Mouse (Mus musculus): ENCODE measurements around the gene Impg1. TPM values are rescaled to one million over a fixed set of nuclear protein-coding genes. Genes with fewer than 3 reads are reported as not detected.

Impg1 gene
- 0.04 TPM in 1 of 2 replicates, not detected in the other for polyA plus RNA-seq (2015; fragmentation: Nextera tagmentation; extraction: Ambion mirVana)

GRCm38 (mm10) chr9:80465381-80465780, at the start of gene Impg1:
Impg1 (minus strand) TSS chr9:80465481.
- Histone ChIP-seq H3K4me3 (no peak within 1 kb of the TSS), H3K36me3 (no peaks in the 10 kb centered on the region), H3K27ac (replicated peaks) (no peak within 1 kb of the TSS), H3K9ac (no peak within 1 kb of the TSS), H3K9me3 (0 out of 2 replicates have a peak, but pooled peaks cover 2% of the 10 kb centered on the region), H3K27me3 (replicated peaks) (no peaks in the 10 kb centered on the region), H3K4me2 (no peak within 1 kb of the TSS), H3K4me1 (peaks cover 6% of the 10 kb centered on the region)
- no peak for ATAC-seq (ENCODE audit: extremely low read depth, insufficient number of reproducible peaks, low FRiP score, low TSS enrichment)
- WGBS = 22% methylated on average over 6 of the region's 6 CpGs

- no peaks in the 10 kb centered on the region for H3K36me3 ChIP-seq
These were observed 44.3 kb upstream of the Impg1 start for GRCm38 (mm10) chr9:80509464-80510153.

DNA sequence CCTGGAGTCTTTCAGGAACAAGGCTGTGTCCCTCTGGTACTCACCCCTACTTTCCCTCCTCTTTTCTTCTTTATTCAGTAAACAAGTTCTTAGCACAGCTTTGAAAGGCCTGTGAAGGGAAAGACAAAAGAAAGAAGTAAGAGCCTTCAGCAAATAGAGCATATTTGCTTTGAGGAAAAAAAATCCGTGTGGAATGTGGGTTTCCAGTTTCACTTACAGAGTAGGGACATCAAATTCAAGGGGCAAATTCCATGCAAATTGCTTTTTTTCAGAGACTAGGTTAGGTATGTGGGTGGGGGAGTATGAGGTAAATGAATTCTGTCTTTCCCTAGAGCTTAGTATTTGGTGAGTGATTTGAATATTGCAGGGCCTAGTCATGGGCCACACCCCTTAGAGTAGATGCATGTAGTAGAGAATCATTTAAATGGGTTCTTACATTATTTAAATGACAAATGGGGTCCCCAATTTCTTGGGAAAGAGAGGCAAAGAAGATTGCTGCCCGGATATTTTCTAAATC, 39.3 kb upstream of the Impg1 start:
- Histone ChIP-seq H3K27ac (replicated peaks) (no peak overlapping the region), H3K4me1 (no peaks in the 10 kb centered on the region), H3K27me3 (replicated peaks) (no peaks in the 10 kb centered on the region), H3K36me3 (no peaks in the 10 kb centered on the region), H3K4me2 (no peak overlapping the region), H3K4me3 (no peak overlapping the region), H3K9ac (no peak overlapping the region), H3K9me3 (no peaks in the 10 kb centered on the region)
- 40% methylated on average over 2 of the region's 2 CpGs for WGBS
- ATAC-seq (ENCODE audit: extremely low read depth, insufficient number of reproducible peaks, low FRiP score, low TSS enrichment) = no peak

More at GRCm38 (mm10) chr9:80509464-80510153, 44.3 kb upstream of the Impg1 start:
- no peak overlapping the region for H3K4me3 ChIP-seq
- no peak overlapping the region for H3K9ac ChIP-seq
- H3K27me3 ChIP-seq (replicated peaks) = no peaks in the 10 kb centered on the region
- no peak overlapping the region for H3K4me2 ChIP-seq
- no peak for ATAC-seq (ENCODE audit: extremely low read depth, insufficient number of reproducible peaks, low FRiP score, low TSS enrichment)
- H3K27ac ChIP-seq (replicated peaks) = no peak overlapping the region
- H3K4me1 ChIP-seq = no peaks in the 10 kb centered on the region
- H3K9me3 ChIP-seq = no peaks in the 10 kb centered on the region
- 83% methylated on average over 7 of the region's 7 CpGs for WGBS

DNA sequence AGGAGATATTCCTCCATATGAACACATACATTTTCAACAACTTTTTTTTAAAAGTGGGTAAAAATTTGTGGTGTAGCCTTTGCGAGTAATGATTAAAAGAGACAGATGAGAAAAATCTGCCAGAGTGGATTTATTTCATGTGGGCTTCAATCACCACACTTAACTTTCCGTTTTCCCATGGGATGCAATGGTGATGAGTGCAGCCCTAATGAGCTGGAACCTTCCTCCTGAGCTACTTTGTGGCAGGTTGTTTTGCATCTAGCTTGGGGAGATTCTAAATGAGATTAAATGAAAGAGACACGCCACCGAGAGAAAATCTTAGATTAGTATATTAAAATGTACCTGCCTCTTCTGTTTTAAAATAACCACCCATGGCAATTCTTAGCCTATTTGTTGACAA, 26.3 kb upstream of the Impg1 start:
- WGBS = 80% methylated on average over 4 of the region's 4 CpGs
- no peak for ATAC-seq (ENCODE audit: extremely low read depth, insufficient number of reproducible peaks, low FRiP score, low TSS enrichment)
- H3K9me3 ChIP-seq = no peaks in the 10 kb centered on the region

DNA sequence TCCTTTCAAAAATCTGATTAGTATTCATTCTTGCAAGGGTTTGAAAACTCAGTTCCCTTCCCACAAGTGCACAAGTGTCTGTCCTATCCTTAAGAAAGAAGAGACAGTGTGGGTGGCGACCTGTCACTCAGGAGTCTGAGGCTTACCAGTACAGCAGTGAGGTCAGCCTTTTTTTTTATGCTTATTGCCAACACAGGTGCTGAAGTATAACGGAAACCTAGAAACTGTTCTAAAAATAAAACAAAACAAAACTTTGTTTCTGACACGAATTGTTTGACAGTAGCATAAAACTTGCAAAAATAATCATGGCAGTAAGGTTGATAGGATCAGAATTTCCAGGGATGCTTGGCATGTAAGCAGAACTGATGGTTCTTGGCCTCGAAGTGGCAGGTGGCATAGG, 4.9 kb downstream of the Impg1 start:
- Histone ChIP-seq H3K4me3 (no peak overlapping the region), H3K4me2 (no peak overlapping the region), H3K36me3 (no peaks in the 10 kb centered on the region), H3K4me1 (peaks cover 2% of the 10 kb centered on the region), H3K9ac (no peak overlapping the region), H3K27ac (replicated peaks) (no peak overlapping the region), H3K9me3 (no peaks in the 10 kb centered on the region), H3K27me3 (replicated peaks) (no peaks in the 10 kb centered on the region)
- WGBS = 47% methylated on average over 4 of the region's 4 CpGs
- ATAC-seq (ENCODE audit: extremely low read depth, insufficient number of reproducible peaks, low FRiP score, low TSS enrichment) = no peak

More for the DNA sequence above, 26.3 kb upstream of the Impg1 start:
- no peak overlapping the region for H3K27ac ChIP-seq (replicated peaks)
- H3K9ac ChIP-seq = no peak overlapping the region
- H3K4me2 ChIP-seq = no peak overlapping the region
- H3K4me3 ChIP-seq = no peak overlapping the region
- no peaks in the 10 kb centered on the region for H3K27me3 ChIP-seq (replicated peaks)
- H3K4me1 ChIP-seq = no peaks in the 10 kb centered on the region
- H3K36me3 ChIP-seq = no peaks in the 10 kb centered on the region

DNA sequence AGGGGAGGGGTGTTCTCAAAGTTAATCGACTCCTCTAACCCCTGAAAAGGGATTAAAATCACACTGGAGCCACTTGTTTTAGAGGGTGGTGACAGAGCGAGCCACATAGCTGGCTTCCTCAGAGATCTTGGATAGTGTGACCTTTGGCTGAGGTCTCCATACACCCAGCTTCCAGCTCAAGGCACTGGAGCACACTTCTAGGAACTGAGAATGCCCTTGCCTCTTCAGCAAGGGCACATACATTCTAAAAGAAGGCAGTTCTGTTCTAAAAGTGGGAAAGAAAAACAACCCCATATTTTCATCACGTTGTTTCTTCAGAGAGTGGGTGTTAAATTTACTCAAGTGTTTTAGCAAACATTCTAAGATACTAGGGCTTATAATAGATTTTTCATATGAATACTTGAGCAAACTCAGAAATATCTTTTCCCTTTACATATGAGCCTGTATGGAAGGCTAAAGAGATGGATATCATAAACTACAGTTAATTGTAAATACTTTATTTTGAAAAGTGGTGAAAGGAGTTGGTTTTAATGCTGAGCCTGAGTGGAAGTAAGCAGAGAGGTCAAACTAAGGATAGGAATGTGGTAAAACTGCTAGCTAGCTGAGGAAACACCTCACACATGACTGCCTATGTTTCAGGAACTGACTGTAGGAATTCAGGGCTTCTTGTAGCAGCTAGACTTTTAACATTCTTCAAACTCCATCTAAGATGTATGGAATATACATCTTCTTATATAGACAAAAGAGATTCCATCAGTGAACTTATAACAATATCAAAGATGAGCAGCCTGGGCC, 14.6 kb downstream of the Impg1 start:
- Histone ChIP-seq H3K27me3 (replicated peaks) (no peaks in the 10 kb centered on the region), H3K27ac (replicated peaks) (no peak overlapping the region), H3K9me3 (no peaks in the 10 kb centered on the region), H3K4me1 (peaks cover 4% of the 10 kb centered on the region), H3K36me3 (no peaks in the 10 kb centered on the region), H3K4me3 (no peak overlapping the region), H3K9ac (no peak overlapping the region), H3K4me2 (no peak overlapping the region)
- ATAC-seq (ENCODE audit: extremely low read depth, insufficient number of reproducible peaks, low FRiP score, low TSS enrichment) = no peak
- 30% methylated on average over 3 of the region's 3 CpGs for WGBS

DNA sequence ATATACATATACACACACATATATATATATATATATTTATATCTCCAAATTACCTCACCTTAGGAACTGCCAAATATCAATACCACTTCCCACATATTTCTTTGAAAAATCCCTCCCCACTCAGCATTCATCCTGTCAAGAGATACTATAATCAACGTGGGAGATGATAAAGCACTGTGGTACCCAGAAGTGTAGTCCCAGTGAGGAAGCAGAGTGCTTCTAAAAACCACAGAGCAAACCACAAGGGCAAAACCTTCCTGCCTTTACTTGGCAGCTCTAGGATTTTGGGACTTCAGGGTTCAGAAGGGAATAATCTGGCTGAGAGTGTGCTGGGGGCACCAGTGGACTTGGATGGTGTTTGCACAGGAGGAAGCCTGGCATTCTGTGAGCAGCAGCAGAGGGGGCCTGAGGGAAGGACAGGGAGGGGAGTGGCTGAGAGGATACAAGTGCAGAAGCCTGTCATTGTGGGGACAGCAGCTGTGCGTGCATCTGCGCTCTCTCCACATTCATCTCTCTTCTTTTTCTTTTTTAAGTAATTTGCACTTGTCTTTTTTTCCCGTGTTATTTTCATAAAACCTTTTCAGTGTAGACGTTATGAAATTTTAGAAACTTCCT, 24.1 kb downstream of the Impg1 start:
- ATAC-seq (ENCODE audit: extremely low read depth, insufficient number of reproducible peaks, low FRiP score, low TSS enrichment) = no peak
- no peaks in the 10 kb centered on the region for H3K9me3 ChIP-seq
- 0 out of 2 replicates have a peak, but pooled peaks cover 3% of the 10 kb centered on the region for H3K4me1 ChIP-seq
- H3K4me2 ChIP-seq = no peak overlapping the region
- 41% methylated on average over 5 of the region's 5 CpGs for WGBS
- no peak overlapping the region for H3K9ac ChIP-seq
- H3K4me3 ChIP-seq = no peak overlapping the region
- no peaks in the 10 kb centered on the region for H3K27me3 ChIP-seq (replicated peaks)
- H3K36me3 ChIP-seq = no peaks in the 10 kb centered on the region
- no peak overlapping the region for H3K27ac ChIP-seq (replicated peaks)

- Histone ChIP-seq H3K9ac (no peak overlapping the region), H3K27me3 (replicated peaks) (no peaks in the 10 kb centered on the region), H3K27ac (replicated peaks) (no peak overlapping the region), H3K9me3 (no peaks in the 10 kb centered on the region), H3K36me3 (no peaks in the 10 kb centered on the region), H3K4me1 (peaks cover 6% of the 10 kb centered on the region), H3K4me2 (no peak overlapping the region), H3K4me3 (no peak overlapping the region)
- no peak for ATAC-seq (ENCODE audit: extremely low read depth, insufficient number of reproducible peaks, low FRiP score, low TSS enrichment)
- WGBS = 78% methylated on average over 3 of the region's 3 CpGs
These were observed 73.9 kb downstream of the Impg1 start for GRCm38 (mm10) chr9:80391404-80391803.

- H3K27ac ChIP-seq (replicated peaks) = no peak overlapping the region
- no peaks in the 10 kb centered on the region for H3K9me3 ChIP-seq
- no peaks in the 10 kb centered on the region for H3K36me3 ChIP-seq
- H3K4me1 ChIP-seq = peaks cover 10% of the 10 kb centered on the region
- no peak for ATAC-seq (ENCODE audit: extremely low read depth, insufficient number of reproducible peaks, low FRiP score, low TSS enrichment)
- no peak overlapping the region for H3K4me2 ChIP-seq
- 64% methylated on average over 5 of the region's 5 CpGs for WGBS
- H3K9ac ChIP-seq = no peak overlapping the region
- no peaks in the 10 kb centered on the region for H3K27me3 ChIP-seq (replicated peaks)
- H3K4me3 ChIP-seq = no peak overlapping the region
These were observed 74.3 kb downstream of the Impg1 start for GRCm38 (mm10) chr9:80391002-80391401.

DNA sequence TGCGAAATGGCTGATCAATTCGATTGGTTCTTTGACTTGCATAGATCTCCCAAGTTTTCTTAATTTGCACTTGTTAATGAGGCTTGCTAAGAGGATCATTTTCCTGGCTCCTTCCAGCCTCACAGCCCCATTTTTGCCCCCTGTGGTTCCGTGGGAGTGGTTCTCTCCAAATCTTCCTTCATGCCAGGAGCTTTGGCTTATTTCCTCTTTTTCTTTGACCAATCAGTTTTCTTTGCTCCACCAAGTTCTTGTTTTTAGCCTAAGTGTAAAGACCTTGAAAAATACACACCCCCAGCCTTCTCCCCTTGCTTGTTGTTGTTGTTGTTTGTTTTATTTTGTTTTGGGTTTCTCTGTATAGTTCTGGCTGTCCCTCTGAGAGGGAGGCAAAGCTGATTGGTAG, 77.4 kb downstream of the Impg1 start:
- no peak for ATAC-seq (ENCODE audit: extremely low read depth, insufficient number of reproducible peaks, low FRiP score, low TSS enrichment)
- H3K27me3 ChIP-seq (replicated peaks) = no peaks in the 10 kb centered on the region

DNA sequence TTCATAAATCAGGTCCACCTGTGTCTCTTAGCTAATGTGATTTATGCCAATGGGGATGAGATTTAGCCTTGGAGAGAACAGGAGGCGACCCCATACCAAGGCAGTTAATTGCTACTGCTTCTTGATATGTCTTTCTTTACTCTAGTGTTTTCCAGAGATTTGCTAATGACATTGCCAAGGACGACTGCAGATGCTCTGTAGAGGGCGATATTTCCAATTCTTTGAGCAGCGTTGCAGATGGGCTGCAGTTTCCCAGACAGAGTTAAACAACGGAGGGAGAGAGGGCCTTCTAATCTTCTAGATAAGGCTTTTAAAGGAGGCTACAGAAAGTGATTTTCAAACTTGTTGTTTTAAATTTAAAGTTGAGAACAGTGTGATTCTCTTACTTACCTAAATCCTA, 78.8 kb downstream of the Impg1 start:
- Histone ChIP-seq H3K9me3 (no peaks in the 10 kb centered on the region), H3K9ac (no peak overlapping the region), H3K36me3 (no peaks in the 10 kb centered on the region), H3K4me1 (peaks cover 34% of the 10 kb centered on the region), H3K4me3 (no peak overlapping the region), H3K27me3 (replicated peaks) (no peaks in the 10 kb centered on the region), H3K4me2 (no peak overlapping the region), H3K27ac (replicated peaks) (no peak overlapping the region)
- 11% methylated on average over 5 of the region's 5 CpGs for WGBS
- no peak for ATAC-seq (ENCODE audit: extremely low read depth, insufficient number of reproducible peaks, low FRiP score, low TSS enrichment)

More for the DNA sequence above, 77.4 kb downstream of the Impg1 start:
- Histone ChIP-seq H3K4me2 (no peak overlapping the region), H3K4me1 (peaks cover 27% of the 10 kb centered on the region), H3K36me3 (no peaks in the 10 kb centered on the region), H3K9me3 (no peaks in the 10 kb centered on the region), H3K27ac (replicated peaks) (no peak overlapping the region), H3K4me3 (no peak overlapping the region), H3K9ac (no peak overlapping the region)
- 78% methylated on average over 3 of the region's 3 CpGs for WGBS

Measured in heart, embryonic 13.5 days (tissue).